Mouse (Mus musculus) hindbrain, postnatal 0 days (tissue): Measurements from ENCODE around the gene 5730480H06Rik. TPM values are rescaled to one million over a fixed set of nuclear protein-coding genes. Genes with fewer than 3 reads are reported as not detected.

Source experiments
- ATAC-seq: fragments of 200-750 bp; cut with Nextera tagmentation; 2 replicates; pipeline ENCODE4 v1.8.0; 2017; ENCODE audit warnings: mild to moderate bottlenecking, moderate TSS enrichment, moderate library complexity
- DNase-seq: peaks from one replicate; pipeline ENCODE4 v3.0.0-alpha.2; 2015; ENCODE audit warnings: low spot score
- H3K27ac ChIP-seq: fragments of 300-500 bp; sonication (generic); 2 replicates; pipeline ENCODE4 v1.5.1; 2014; ENCODE audit warnings: mild to moderate bottlenecking
- H3K27me3 ChIP-seq: fragments of 300-500 bp; sonication (generic); 2 replicates; pipeline ENCODE4 v1.6.1; 2014; ENCODE audit warnings: low read length, mixed read lengths; ENCODE audit not compliant: insufficient read depth
- H3K36me3 ChIP-seq: fragments of 300-500 bp; sonication (generic); 2 replicates; pipeline ENCODE4 v1.6.1; 2014; ENCODE audit warnings: low read length, mixed read lengths; ENCODE audit not compliant: insufficient read depth
- H3K4me1 ChIP-seq: fragments of 300-500 bp; sonication (generic); 2 replicates; pipeline ENCODE4 v1.6.1; 2014; ENCODE audit warnings: antibody characterized with exemption, low read length, mixed read lengths; ENCODE audit not compliant: insufficient read depth
- H3K4me2 ChIP-seq: fragments of 300-500 bp; sonication (generic); 2 replicates; pipeline ENCODE4 v1.6.1; 2014; ENCODE audit warnings: low read depth, mild to moderate bottlenecking, low read length, moderate library complexity, mixed read lengths
- H3K4me3 ChIP-seq: fragments of 300-500 bp; sonication (generic); 2 replicates; pipeline ENCODE4 v1.5.1; 2014; ENCODE audit warnings: low read length
- H3K9ac ChIP-seq: fragments of 300-500 bp; sonication (generic); replicated peaks from 2 replicates; pipeline ENCODE4 v1.6.1; 2014; ENCODE audit warnings: mild to moderate bottlenecking, low read length, moderate library complexity, mixed read lengths
- H3K9me3 ChIP-seq: fragments of 300-500 bp; sonication (generic); 2 replicates; pipeline ENCODE4 v1.6.1; 2016; ENCODE audit warnings: low read length, mixed read lengths
- CTCF ChIP-seq: IDR thresholded peaks from 2 replicates; pipeline ENCODE4 v1.5.1; 2016; ENCODE audit warnings: antibody characterized with exemption, control low read depth, low read depth
- WGBS: fragments of 180-500 bp; shearing (Covaris S2); extraction: QIAGEN DNeasy Blood & Tissue Kit; methylation state at CpG from one replicate; pipeline ENCODE4 v1.1.7; 2014; 5-methylcytosine and 5-hydroxymethylcytosine counted together
- polyA plus RNA-seq: library from polyadenylated mRNA; unstranded; fragments of >200 nt; fragmentation: Nextera tagmentation; extraction: Ambion mirVana; gene quantifications from 2 replicates; pipeline ENCODE4 v1.2.1, GENCODE M21; 2015
- total RNA-seq: library from RNA; depleted of rRNA; stranded (reverse); fragments of >200 nt; gene quantifications from 2 replicates; pipeline ENCODE4 v1.2.3, GENCODE M21; 2014; rRNA removed

5730480H06Rik gene
- 8.4 and 12.4 TPM in 2 replicates for total RNA-seq
- 14.8 and 15.0 TPM in 2 replicates for polyA plus RNA-seq

GRCm38 (mm10) chr5:48327652-48328051 lies at the start of gene 5730480H06Rik:
Gene 5730480H06Rik (plus strand): TSS chr5:48327952.
- Histone ChIP-seq H3K9ac (no peak within 1 kb of the TSS), H3K4me3 (no peak within 1 kb of the TSS), H3K9me3 (no peaks in the 10 kb centered on the region), H3K27ac (no peak within 1 kb of the TSS), H3K4me2 (no peak within 1 kb of the TSS), H3K27me3 (no peaks in the 10 kb centered on the region), H3K4me1 (no peaks in the 10 kb centered on the region), H3K36me3 (no peaks in the 10 kb centered on the region)
- no peak for DNase-seq
- 95% methylated on average over 8 of the region's 8 CpGs for WGBS
- no peak for ATAC-seq
- TF ChIP-seq CTCF: no peak

GRCm38 (mm10) chr5:48301186-48301585 lies 26.6 kb upstream of the 5730480H06Rik start:
- DNase-seq (no peak), ATAC-seq (no peak)
- Histone ChIP-seq H3K9me3 (no peaks in the 10 kb centered on the region), H3K27ac (no peak overlapping the region), H3K4me2 (no peak overlapping the region), H3K4me1 (no peaks in the 10 kb centered on the region), H3K36me3 (no peaks in the 10 kb centered on the region; the same call in 1 of the 2 replicates), H3K4me3 (no peak overlapping the region), H3K9ac (no peak overlapping the region), H3K27me3 (no peaks in the 10 kb centered on the region)
- WGBS: 88% methylated on average over 3 of the region's 3 CpGs
- no peak for TF ChIP-seq CTCF

GRCm38 (mm10) chr5:48315057-48315602 lies 12.6 kb upstream of the 5730480H06Rik start:
- H3K27ac ChIP-seq: no peak overlapping the region
- no peak for DNase-seq
- no peaks in the 10 kb centered on the region for H3K27me3 ChIP-seq
- H3K4me1 ChIP-seq: no peaks in the 10 kb centered on the region
- no peaks in the 10 kb centered on the region for H3K36me3 ChIP-seq
- no peak for ATAC-seq
- H3K9ac ChIP-seq: no peak overlapping the region
- H3K9me3 ChIP-seq: no peaks in the 10 kb centered on the region
- TF ChIP-seq CTCF: no peak
- WGBS: 84% methylated on average over 6 of the region's 6 CpGs
- H3K4me2 ChIP-seq: no peak overlapping the region
- no peak overlapping the region for H3K4me3 ChIP-seq

GRCm38 (mm10) chr5:48320597-48320996 lies 7.2 kb upstream of the 5730480H06Rik start:
- H3K27ac ChIP-seq: no peak overlapping the region
- H3K9ac ChIP-seq: no peak overlapping the region
- ATAC-seq: no peak
- H3K4me1 ChIP-seq: no peaks in the 10 kb centered on the region
- no peaks in the 10 kb centered on the region for H3K9me3 ChIP-seq
- no peak overlapping the region for H3K4me3 ChIP-seq
- WGBS: 60% methylated on average over 4 of the region's 4 CpGs
- no peaks in the 10 kb centered on the region for H3K27me3 ChIP-seq
- TF ChIP-seq CTCF: no peak
- DNase-seq: no peak
- H3K36me3 ChIP-seq: no peaks in the 10 kb centered on the region
- no peak overlapping the region for H3K4me2 ChIP-seq

- no peaks in the 10 kb centered on the region for H3K4me1 ChIP-seq
- no peaks in the 10 kb centered on the region for H3K36me3 ChIP-seq
- no peaks in the 10 kb centered on the region for H3K27me3 ChIP-seq
- no peak overlapping the region for H3K4me2 ChIP-seq
- no peak for TF ChIP-seq CTCF
- H3K4me3 ChIP-seq: no peak overlapping the region
- DNase-seq (no peak), ATAC-seq (no peak)
- H3K27ac ChIP-seq: no peak overlapping the region
- H3K9me3 ChIP-seq: no peaks in the 10 kb centered on the region
- H3K9ac ChIP-seq: no peak overlapping the region
These were observed 1.5 kb upstream of the 5730480H06Rik start for GRCm38 (mm10) chr5:48326221-48326620.

- Histone ChIP-seq H3K4me3 (no peak overlapping the region), H3K27me3 (no peaks in the 10 kb centered on the region), H3K36me3 (no peaks in the 10 kb centered on the region), H3K9me3 (no peaks in the 10 kb centered on the region), H3K27ac (no peak overlapping the region), H3K4me1 (no peaks in the 10 kb centered on the region), H3K4me2 (no peak overlapping the region), H3K9ac (no peak overlapping the region)
- 92% methylated on average over 2 of the region's 2 CpGs for WGBS
- TF ChIP-seq CTCF: no peak
- DNase-seq (no peak), ATAC-seq (no peak)
These were observed 2.0 kb downstream of the 5730480H06Rik start for GRCm38 (mm10) chr5:48329751-48330150.

- no peak for TF ChIP-seq CTCF
- DNase-seq: no peak
- WGBS: 89% methylated on average over 2 of the region's 2 CpGs
- Histone ChIP-seq H3K4me2 (no peak overlapping the region), H3K27ac (no peak overlapping the region), H3K9me3 (no peaks in the 10 kb centered on the region), H3K9ac (no peak overlapping the region), H3K4me3 (no peak overlapping the region), H3K27me3 (no peaks in the 10 kb centered on the region), H3K4me1 (no peaks in the 10 kb centered on the region), H3K36me3 (no peaks in the 10 kb centered on the region)
- no peak for ATAC-seq
These were observed 3.1 kb downstream of the 5730480H06Rik start for GRCm38 (mm10) chr5:48330817-48331216.
